Mouse (Mus musculus) cerebral cortex, adult 2 months (tissue): Measurements from ENCODE around the gene Mrps23.

Source experiments
- WGBS: fragments of 180-500 bp; shearing (Covaris S2); methylation state at CpG from one replicate; pipeline ENCODE4 v1.1.7; 2018; 5-methylcytosine and 5-hydroxymethylcytosine counted together

Gene Mrps23

DNA sequence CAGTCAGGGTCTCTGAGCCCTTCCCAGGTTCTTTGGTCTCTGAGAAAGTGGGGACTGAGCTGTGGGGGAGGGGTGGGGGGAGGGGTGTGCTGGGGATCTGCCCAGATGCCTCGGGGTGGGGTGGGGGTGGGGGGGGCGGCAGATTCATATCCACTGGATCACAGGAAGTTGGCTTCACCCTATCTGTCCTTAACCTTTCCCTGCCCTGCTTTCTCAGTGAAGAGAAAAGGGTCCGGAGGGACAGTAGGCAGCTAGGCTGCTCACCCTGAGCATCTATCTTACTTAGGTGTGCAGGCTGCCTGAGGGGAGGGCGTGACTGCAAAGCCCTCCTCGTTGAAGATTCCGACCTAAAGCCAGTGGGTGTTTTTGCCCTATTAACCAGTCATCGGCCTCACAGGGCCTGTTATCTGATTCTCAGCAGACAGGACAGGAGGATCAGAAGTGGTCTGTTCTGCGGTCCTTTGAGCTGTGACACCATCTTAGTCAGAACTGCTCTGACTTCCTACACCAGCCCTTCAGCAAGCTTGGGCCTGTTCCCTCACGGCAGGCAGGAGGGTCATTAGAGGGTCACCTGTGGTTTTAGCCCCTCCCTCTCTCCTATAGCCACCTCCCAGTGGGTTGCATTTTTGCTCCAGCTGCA, 30.7 kb upstream of the Mrps23 start:
- WGBS = 56% methylated on average over 9 of the region's 9 CpGs

DNA sequence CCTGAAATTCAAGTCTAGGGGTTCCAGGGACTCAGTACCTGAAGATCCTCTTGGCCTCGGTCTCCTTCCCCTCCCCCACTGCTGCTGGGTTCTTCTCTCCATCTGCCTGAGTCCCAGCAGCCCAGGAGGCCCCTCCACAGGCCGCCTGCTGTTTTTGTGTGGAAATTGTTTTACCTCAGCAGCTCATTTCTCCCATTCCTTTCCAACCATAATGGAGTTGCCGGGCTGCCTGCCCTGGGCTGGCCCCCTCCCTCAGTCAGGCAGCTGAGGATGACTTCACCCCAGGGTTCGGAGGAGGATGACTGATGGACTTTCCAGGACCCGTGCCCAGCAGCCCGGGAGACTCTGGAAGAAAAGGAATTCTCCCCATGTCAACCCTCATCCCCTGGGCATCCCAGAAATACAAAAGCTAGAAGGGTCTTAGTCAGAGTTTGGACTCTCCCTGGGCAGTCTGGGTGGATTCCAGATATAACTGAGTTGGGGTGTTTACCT, 23.7 kb upstream of the Mrps23 start:
- 22% methylated on average over 6 of the region's 6 CpGs for WGBS

DNA sequence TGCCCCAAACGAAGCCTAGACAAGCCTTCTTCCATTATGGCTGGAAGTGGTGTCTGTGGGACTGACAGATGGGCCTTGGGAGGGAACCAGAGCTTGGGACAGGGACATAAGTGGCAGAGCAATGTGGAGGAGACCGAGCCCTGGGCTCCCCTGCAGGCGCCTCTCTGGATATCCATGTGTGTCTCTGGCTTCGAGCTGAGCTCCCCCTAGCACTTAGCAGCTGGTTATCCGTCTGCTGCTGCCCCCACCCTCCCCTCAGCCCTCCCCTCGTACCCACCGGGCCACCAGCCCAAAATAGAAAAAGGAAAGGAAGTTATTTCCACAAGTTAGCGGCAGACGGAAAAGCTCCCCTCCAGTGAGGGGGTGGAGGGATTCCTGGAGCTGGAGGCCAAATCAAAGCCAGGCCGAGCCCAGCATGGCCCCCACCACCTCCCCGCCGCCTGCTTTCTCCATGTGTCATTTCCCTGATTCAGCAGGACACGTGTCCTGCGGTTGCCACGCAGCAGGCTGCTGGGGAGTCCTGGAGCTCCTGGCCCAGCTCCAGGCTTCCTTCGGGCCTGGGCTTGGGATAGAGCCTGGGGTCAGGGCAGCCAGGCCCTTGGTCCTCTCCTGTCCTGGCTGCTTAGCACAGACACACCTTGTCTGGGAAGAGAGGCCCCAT, 23.1 kb upstream of the Mrps23 start:
- 6% methylated on average over 16 of the region's 16 CpGs for WGBS

DNA sequence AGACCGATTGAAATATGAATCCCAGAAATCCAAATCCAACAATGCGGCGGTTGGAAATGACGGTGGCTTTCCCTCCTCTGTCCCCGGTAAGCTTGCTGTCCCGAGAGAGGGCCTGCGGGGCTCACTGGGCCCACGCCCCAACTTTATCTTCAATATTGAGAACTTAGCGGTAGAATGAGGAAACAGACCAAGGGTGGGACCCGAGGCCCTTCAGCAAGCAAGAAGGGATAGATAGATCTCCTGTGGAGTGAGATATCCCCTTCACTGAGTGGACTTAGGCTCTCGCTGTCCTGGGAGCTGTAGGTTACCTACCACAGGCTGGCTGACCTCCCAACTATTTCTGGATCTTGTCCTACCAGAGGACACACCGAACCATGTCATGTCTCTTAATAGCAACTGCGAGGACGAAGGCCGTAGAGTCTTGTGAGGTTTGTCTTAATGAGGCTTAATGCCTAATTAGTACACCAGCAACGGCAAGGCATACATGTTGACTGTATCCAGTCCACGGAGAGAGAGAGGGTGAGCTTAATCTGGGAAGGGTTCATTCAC, 19.5 kb upstream of the Mrps23 start:
- WGBS = 91% methylated on average over 17 of the region's 17 CpGs

DNA sequence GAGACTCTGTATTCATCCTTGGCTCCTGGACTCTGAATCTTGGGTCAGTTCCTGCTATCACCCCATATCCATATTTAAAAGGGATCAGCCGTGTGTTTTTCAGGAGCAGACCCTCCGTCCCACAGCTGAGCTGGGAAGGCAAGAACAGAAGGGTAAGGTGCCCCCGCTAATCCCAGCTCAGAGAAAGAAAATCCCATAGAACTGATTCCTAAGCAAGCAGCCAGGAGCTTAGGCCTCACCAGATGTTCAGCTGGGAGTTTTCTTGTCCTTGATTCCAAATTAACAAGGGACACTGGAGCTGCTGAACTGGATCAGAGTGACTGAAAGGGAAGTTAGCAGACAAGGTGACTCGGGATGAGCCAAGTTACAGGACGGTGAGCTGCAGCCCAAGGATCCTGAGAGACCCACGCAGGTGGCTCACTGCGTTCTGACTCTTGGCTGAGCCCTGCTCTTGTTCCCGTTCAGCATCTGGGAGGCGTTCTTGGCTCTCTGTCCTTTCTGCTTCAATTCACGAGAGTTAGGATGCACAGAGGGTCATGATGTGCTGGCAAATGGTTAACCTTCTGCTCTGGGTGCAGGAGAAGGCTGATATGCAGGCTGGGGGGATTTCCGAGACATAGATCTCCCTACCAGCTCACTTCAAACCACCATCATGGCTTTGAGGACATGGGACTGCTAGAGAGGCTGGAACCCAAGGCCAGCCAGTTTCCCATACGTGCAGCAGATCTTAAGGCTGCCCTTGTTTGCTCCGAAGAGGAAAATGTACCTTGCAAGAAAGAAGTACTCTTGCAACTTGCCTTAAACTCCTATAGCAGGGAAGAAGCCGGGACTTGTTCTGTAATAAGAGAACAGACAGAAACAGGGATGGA, 17.9 kb upstream of the Mrps23 start:
- WGBS = 88% methylated on average over 14 of the region's 14 CpGs

DNA sequence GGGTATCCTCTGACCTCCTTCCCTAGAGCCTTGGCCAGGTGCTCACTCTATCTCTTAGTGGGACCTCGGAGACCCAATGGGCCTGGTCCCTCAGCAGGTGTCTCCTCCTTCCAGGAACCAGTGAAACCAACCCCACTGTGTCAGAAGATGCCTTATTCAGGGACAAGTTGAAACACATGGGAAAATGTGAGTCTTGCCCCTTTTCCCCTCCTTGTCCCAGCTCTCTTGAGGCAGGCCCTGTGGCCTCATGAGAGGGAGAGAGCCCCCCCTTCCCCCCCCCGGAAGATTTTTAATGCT, 17.3 kb upstream of the Mrps23 start:
- WGBS = 47% methylated on average over 2 of the region's 2 CpGs

DNA sequence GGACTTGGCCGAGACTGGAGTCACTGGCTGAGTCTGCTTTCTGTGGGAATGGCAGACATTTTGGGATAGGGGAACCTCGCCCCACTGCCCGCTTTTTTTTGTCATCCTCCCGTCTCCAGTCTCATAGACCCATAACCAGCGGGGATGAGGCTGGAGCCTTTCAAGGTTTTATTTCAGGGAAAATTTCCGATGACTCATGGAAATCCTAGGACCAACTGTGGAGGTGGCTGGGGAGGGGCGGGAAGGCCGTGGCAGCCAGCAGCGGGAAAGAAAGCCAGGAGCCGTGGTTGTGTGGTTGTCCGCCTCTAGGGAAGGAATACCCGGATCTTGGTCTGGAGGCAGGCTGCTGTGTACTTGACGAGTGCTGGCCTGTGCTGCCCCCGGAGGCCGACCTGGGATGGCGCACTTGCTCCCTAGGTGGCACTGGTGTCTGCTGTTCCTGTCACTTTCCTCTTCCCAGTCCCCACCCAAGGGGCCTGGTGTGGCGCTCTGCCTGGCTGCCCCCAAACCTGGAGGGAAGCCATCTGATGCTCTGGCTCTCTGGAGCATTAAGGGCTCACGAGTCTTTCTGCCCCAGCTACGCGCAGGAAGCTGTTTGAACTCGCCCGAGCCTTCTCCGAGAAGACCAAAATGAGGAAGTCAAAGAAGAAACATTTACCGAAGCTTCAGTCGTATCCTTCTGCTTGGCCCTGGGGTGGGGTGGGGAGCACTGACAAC, 16.6 kb upstream of the Mrps23 start:
- WGBS = 12% methylated on average over 25 of the region's 25 CpGs

DNA sequence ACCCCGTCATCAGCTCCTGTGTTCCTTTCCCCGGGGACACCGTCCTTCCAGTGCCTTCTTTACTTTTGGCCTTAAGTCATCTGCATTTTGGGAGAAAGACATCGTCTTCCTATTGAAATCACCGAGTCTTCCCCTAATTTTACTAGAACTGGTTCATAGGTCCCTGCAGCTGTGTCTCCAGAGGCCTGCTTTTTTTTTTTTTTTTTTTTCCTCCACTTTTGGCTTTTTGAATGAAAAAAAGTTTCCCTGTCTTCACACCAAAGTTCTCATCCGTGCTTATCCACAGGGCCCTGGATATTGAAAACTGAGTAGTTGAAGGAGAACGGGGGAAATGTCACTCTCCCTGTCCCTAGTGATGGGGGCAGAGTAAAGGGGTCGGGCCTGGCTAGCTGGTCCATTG, 16.0 kb upstream of the Mrps23 start:
- 79% methylated on average over 8 of the region's 8 CpGs for WGBS

DNA sequence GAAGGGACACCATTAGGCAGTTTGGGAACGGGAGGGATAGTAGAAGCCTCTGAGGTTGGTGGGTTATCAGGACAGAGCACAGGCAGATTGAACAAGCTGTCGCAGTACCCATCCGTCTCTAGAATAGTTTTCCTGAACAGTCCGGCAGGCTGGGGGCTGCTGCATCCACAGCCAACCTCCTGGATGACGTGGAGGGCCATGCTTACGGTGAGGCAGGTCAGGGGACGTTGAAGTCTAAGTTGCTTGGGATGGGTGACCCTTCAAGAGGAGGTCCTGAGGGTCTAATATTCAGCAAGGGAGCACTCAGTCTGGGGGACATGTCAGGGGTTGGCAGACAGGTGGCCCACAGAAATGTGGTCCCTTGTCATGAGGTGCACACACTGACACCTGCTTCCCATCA, 15.6 kb upstream of the Mrps23 start:
- 97% methylated on average over 7 of the region's 7 CpGs for WGBS

DNA sequence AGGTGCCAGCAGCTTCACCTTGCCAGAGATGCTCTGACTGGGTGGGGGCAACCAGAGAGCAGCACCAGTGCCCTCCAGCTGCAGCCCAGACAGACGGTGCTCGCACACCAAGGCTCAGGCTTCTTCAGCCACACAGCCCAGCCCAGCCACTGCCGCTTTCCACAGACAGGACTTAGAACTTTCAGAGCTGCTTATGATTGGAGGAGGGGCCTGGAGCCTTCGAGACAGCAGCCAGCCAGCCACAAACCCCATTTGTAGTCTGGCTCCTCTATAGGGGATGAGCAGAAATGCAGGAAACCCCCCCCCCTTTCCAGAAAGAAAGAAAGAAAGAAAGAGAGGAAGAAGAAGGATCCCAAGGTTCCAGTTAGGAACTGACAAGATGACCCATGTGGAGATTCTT, 11.6 kb upstream of the Mrps23 start:
- WGBS = 65% methylated on average over 4 of the region's 4 CpGs

DNA sequence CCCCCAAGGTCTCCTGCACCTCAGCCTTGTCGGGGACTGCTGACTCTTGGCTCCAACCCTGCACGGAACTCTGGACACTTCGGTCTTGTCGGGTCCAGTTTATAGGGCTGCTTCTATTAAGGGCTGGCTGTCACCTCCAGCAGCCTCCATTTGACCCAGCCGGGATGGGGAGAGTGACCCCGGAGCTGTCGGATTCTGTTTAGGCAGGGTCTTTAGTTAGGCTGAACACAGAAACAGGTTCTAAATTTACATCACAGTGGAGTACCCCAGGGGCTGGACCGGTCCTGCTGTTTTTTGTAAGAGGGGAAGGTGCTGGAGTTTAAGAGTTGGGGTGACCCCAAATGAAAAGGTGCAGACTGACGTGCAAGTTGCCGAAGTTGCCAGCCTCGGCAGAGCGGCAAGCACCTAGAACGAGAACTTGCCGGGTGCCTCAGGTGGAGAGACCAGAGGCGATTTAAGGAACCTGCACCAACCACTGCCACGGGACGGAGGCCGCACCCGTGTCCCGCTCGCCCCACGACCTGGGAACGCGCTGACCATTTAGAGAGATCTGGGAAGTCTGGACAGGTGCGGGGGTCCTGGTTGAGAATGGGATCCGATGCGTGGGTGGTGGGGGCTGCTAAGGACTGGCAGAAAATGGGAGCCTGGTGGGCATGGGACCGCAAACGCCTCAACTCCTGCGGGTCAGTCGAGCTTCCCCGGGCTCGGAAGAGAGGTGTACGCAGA, 10.9 kb upstream of the Mrps23 start:
- 48% methylated on average over 34 of the region's 34 CpGs for WGBS

DNA sequence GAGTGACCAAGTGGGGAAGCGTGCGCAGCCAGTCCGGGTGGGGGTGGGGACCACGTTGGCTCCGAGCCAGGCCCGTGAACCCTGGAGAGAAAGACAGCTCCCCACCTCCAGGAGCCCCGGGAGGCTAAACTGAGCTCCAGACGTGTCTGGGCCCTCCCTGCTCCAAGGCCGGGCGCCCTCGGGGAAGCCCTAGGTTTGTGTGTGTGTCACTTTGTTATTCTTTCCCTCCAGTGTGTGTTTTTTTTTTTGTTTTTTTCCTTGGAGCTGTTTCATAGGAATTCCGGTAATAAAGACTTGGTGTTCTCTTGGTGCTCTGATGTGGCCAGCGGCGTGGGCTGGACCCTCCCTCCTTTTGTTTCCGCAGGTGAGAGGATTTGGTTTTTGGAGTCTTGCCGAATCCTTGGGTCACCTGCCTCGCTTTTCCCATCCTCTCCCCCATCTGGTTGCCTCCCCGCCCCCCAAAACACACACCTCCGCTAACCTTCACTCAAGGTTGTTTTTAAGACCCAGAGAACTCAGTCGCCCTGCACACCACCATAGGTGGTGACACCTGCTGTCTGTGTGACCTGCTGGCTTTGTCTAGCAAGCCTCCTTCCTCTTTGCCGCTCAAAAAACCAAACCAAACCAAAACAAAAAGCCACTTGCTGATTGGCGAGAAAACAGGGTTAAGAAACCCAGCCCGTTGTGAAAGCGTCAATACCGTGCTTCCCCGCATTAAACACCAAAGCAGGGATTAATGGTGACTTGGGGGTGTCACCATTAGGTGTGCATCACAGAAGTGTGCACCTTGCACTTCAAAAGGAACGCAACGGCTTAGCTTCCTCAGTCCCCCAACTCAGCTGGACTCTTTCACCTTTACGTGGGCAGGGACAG, 10.1 kb upstream of the Mrps23 start:
- WGBS = 57% methylated on average over 29 of the region's 29 CpGs

DNA sequence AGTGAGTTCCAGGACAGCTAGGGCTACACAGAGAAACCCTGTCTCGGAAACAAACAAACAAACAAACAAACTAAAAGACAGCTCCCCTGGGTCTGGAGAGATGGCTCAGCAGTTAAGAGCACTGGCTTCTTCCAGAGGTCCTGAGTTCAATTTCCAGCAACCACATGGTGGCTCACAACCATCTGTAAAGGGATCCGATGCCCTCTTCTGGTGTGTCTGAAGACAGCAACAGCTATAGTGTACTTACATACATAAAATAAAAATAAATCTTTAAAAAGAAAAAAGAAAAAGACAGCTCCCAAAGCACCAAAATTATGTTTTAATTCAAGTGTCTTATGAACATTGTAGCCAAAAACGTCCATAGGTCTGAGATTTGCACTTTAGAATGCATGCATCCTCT, 8.5 kb upstream of the Mrps23 start:
- 95% methylated on average over 3 of the region's 3 CpGs for WGBS

DNA sequence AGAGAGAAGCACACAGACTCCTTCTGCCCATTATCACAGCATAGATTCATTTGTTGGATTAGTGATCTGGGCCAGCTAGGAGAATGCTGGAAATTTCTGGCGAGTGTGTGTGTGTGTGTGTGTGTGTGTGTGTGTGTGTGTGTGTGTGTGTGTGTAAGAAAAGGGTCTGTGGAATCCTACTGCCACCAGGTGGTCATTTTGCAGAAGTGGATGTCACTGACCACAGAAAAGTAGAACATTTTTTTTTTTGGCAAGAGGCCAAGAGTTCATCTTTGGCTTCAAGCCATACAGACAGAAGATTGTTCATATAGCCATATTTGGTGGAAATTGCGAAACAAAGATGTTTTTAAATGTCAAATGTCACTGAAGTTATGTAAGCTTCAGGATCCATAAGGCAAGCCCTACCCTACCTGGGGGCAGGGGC, 7.0 kb upstream of the Mrps23 start:
- WGBS = 1% methylated on average over 2 of the region's 2 CpGs

DNA sequence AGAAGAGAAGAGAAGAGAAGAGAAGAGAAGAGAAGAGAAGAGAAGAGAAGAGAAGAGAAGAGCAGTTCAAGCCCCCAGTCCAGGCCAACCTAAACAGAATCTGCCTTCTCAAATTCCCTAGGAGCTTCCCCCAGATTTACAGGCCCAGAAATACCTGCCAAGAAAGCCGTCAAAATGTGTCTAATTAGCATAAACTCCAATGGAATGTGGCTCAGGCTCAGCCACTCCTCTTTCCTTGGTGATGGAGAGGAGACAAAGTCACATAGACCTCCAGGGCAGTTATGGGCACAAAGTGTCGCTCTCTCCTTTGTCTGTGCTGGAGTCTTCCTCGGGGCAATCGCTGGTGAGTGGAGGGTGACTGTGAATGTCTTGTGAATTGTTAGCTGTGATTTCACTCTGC, 6.0 kb upstream of the Mrps23 start:
- 25% methylated on average over 4 of the region's 4 CpGs for WGBS

DNA sequence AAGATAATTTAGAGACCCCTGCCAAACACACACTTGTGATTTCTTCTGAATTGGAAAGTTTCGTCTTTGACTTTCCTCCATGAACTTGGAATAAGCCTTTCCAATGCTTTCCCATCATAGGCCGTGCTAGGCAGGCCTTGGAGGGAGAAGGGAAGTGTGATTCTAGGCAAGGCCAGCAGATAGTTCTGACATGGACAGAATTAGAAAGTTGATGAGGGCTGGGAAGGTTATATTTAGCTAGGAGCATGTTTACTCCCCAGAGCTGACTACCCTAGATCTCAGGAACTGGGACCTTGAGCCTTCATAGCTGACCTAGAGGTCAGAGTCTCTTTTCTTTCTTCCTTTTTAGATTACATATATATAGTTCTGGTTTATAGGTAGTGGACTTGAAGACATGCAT, 3.0 kb upstream of the Mrps23 start:
- 76% methylated on average over 2 of the region's 2 CpGs for WGBS

DNA sequence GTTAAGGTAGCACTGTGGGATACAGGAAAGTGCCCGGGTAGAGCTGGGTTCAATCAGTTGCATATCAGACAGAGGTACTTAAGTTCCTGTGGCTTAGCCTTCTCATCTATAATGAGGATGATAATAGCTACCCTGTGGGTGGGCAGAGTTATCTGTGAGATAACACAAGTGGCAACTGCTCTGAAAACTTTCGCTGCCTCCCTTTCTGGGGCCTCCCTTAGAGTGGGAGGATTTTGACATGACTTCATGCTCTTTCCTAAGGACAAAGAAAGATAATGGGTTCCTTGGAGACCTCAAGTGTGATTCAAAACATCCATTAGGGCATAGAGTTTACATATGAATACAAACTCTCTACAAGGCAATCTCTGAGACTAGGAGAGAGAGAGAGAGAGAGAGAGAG, 2.1 kb upstream of the Mrps23 start:
- 23% methylated on average over 2 of the region's 2 CpGs for WGBS

DNA sequence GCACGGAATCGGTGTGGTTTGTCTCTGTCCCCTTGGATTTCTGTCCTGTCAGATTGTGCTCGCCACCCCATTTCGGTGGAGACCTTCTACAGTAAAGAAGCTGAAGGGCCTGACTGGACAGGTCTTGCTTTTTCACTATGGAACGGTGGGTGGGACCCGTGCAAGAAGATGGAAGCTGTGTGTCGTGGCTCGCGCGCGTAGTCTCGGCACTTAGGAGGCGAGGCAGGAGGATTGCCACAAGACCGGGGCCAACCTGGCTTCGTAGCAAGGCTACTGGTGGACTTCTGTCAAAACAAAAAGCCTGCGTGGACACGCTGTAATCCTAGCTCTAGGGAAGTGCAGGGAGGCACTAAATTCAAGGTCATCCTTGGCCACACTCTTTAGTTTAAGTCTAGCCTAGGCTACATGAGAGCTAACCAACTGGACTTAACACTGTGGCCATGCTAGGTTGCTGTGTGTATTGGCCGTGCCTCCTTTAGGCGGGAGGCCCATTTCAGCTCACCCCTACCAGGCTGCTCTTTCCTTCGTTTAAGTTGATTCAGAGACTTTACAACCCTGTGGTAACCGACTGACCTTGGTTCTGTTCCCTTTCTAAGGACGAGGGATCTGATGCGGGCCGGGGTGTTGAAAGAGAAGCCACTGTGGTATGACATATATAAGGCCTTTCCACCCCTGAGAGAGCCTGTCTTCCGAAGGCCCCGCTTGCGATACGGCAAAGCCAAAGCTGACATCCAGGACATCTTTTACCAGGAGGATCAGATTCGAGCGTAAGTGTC, 593 bp downstream of the Mrps23 start:
- WGBS = 32% methylated on average over 30 of the region's 30 CpGs

DNA sequence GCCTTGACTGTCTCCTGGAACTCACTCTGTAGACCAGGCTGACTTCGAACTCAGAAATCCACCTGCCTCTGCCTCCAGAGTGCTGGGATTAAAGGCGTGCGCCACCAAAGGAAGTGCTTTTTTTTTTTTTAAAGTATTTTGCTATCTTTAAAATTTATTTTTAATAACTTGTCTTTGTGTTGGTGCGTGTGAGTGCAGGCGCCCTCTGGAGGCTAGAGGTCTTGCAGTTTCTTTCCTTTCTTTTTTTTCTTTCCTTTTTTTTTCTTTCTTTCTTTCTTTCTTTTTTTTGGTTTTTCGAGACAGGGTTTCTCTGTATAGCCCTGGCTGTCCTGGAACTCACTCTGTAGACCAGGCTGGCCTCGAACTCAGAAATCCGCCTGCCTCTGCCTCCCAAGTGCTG, 2.4 kb downstream of the Mrps23 start:
- WGBS = 65% methylated on average over 8 of the region's 8 CpGs

DNA sequence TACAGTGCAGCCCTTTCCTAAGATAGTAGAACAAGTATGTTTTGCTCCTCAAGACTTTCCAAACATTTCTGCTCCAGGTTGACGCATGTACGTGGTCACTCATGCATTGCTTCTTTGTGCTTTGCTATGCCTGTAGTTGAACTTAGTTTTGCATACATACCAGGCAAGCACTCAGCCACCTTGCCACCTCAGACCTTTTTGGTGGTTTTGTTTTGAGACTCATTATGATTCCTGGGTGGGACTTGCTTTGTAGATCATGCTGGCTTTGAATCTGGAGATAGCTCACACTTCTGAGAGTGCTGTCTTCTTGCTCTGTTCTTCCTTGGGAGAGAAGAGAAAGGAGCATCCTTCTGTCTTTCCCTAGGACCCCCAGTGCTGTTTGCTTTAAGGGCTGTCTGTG, 3.5 kb downstream of the Mrps23 start:
- WGBS = 96% methylated on average over 2 of the region's 2 CpGs
